ENCODE assay signal across 21 mouse cellular contexts in the genomic region with DNA sequence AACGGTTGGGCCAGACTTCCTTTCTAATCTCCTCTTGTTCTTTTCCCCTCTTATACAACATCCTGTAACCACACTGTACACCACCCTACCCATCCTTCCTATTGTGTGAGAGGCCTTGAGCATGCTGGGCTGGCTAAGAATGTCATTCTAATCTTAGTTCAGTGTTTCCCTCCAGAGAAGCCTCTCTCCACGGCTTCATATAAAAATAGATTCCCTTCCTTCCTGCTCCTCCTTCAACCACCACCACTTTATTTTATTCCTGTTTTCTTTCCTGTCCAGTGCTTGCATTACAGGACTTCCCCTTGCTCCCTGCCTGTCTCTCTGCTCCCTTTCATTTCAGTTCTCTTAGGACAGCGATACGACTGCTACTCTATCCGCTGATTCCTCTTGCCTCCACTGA.
A peak's percentile ranks its signal among the peaks of the same experiment; 100 is the strongest.
DNase-seq lines count a peak whose midpoint lies in the region; ATAC-seq and TF ChIP-seq lines count a peak whose summit lies in the region.
"Had no signal": no experiment of that assay in that cellular context is flagged by ENCODE, and none has a peak within 500 bp of the region (broad histone marks: within the 10 kb centered on the region; RNA-seq: fewer than 3 reads in every experiment).

No protein-coding gene starts in this region.

- no peak overlapping the region for H3K4me2 ChIP-seq in heart, embryonic 12.5 days
- no peak overlapping the region for H3K4me2 ChIP-seq in lung, embryonic 14.5 days
- H3K4me2 ChIP-seq in heart, embryonic 16.5 days (ENCODE audit: low read depth, low read length) = no peak overlapping the region
- no peak overlapping the region for H3K4me2 ChIP-seq in hindbrain, embryonic 11.5 days (replicated peaks; ENCODE audit: low read depth, low read length)
- H3K4me2 ChIP-seq: embryonic facial prominence, embryonic 15.5 days; hindbrain, embryonic 15.5 days; limb, embryonic 15.5 days; midbrain, embryonic 13.5 days; neural tube, embryonic 12.5 days had no signal

- peak; percentile 51; the same call in 1 of the 2 replicates for ATAC-seq in heart, embryonic 12.5 days (ENCODE audit: insufficient number of reproducible peaks, low FRiP score)
- peak; percentile 41; the same call in 1 of the 2 replicates for ATAC-seq in lung, embryonic 14.5 days (ENCODE audit: insufficient read depth)
- ATAC-seq in heart, embryonic 16.5 days (replicated peaks; ENCODE audit: extremely low read depth, insufficient read depth, low FRiP score) = 0 out of 2 replicates have a peak, but pooled peaks have one; percentile 41
- ATAC-seq in hindbrain, embryonic 11.5 days (ENCODE audit: low FRiP score) = no peak
- ATAC-seq: forebrain, embryonic 16.5 days; intestine, embryonic 16.5 days; liver, postnatal 0 days; midbrain, embryonic 13.5 days had no signal

- DNase-seq in heart, postnatal 10 days = no peak
- peak; percentile 9 for DNase-seq in lung, embryonic 14.5 days
- no peak for DNase-seq in lung, adult 18-20 months
- no peak for DNase-seq in hindbrain, embryonic 11.5 days (ENCODE audit: low spot score)
- no peak for DNase-seq in T-cell, adult 2 months (ENCODE audit: low spot score)
- DNase-seq: adrenal gland, postnatal 10 days; cerebellum, postnatal 14 days; kidney, postnatal 10 days; liver, postnatal 0 days; lung, postnatal 4 days; right cerebral cortex, adult 18-20 months; thymus, postnatal 14 days had no signal

- peak overlapping the region; percentile 56; the same call in 1 of the 2 replicates for H3K27ac ChIP-seq in heart, embryonic 12.5 days (ENCODE audit: poor library complexity, severe bottlenecking)
- no peak overlapping the region for H3K27ac ChIP-seq in lung, embryonic 14.5 days (ENCODE audit: low read depth)
- H3K27ac ChIP-seq in heart, embryonic 16.5 days (ENCODE audit: low read length) = peak overlapping the region; percentile 37; the same call in 1 of the 2 replicates
- H3K27ac ChIP-seq in hindbrain, embryonic 11.5 days (ENCODE audit: low read depth, low read length) = no peak overlapping the region
- H3K27ac ChIP-seq: embryonic facial prominence, embryonic 15.5 days; hindbrain, embryonic 15.5 days; limb, embryonic 15.5 days; midbrain, embryonic 13.5 days; neural tube, embryonic 12.5 days had no signal

- H3K36me3 ChIP-seq in heart, embryonic 12.5 days = no peaks in the 10 kb centered on the region
- no peaks in the 10 kb centered on the region for H3K36me3 ChIP-seq in lung, embryonic 14.5 days (ENCODE audit: insufficient read depth)
- no peaks in the 10 kb centered on the region for H3K36me3 ChIP-seq in heart, embryonic 16.5 days (ENCODE audit: control insufficient read depth, insufficient read depth)
- H3K36me3 ChIP-seq in hindbrain, embryonic 11.5 days (ENCODE audit: control insufficient read depth, insufficient read depth, low read length) = no peaks in the 10 kb centered on the region
- H3K36me3 ChIP-seq: embryonic facial prominence, embryonic 15.5 days; hindbrain, embryonic 15.5 days; limb, embryonic 15.5 days; midbrain, embryonic 13.5 days; neural tube, embryonic 12.5 days had no signal

- H3K9me3 ChIP-seq in heart, embryonic 12.5 days (replicated peaks) = no peaks in the 10 kb centered on the region
- no peaks in the 10 kb centered on the region for H3K9me3 ChIP-seq in lung, embryonic 14.5 days (ENCODE audit: low read depth, low read length)
- H3K9me3 ChIP-seq in heart, embryonic 16.5 days (replicated peaks; ENCODE audit: control insufficient read depth, low read length) = no peaks in the 10 kb centered on the region
- no peaks in the 10 kb centered on the region for H3K9me3 ChIP-seq in hindbrain, embryonic 11.5 days (ENCODE audit: control insufficient read depth, low read length)
- H3K9me3 ChIP-seq: embryonic facial prominence, embryonic 15.5 days; hindbrain, embryonic 15.5 days; limb, embryonic 15.5 days; midbrain, embryonic 13.5 days; neural tube, embryonic 12.5 days had no signal

- H3K27me3 ChIP-seq in heart, embryonic 12.5 days (replicated peaks) = no peaks in the 10 kb centered on the region
- H3K27me3 ChIP-seq in lung, embryonic 14.5 days (ENCODE audit: insufficient read depth, low read length) = no peaks in the 10 kb centered on the region
- no peaks in the 10 kb centered on the region for H3K27me3 ChIP-seq in heart, embryonic 16.5 days (ENCODE audit: control insufficient read depth, insufficient read depth, low read length)
- H3K27me3 ChIP-seq in hindbrain, embryonic 11.5 days (ENCODE audit: control insufficient read depth, insufficient read depth, low read length) = no peaks in the 10 kb centered on the region
- H3K27me3 ChIP-seq: embryonic facial prominence, embryonic 15.5 days; hindbrain, embryonic 15.5 days; limb, embryonic 15.5 days; midbrain, embryonic 13.5 days; neural tube, embryonic 12.5 days had no signal

- H3K4me1 ChIP-seq in heart, embryonic 12.5 days (replicated peaks) = peaks cover 12% of the 10 kb centered on the region
- H3K4me1 ChIP-seq in lung, embryonic 14.5 days (ENCODE audit: insufficient read depth) = no peaks in the 10 kb centered on the region
- peaks cover 8% of the 10 kb centered on the region for H3K4me1 ChIP-seq in heart, embryonic 16.5 days (ENCODE audit: control insufficient read depth, insufficient read depth, low read length)
- H3K4me1 ChIP-seq in hindbrain, embryonic 11.5 days (replicated peaks; ENCODE audit: control insufficient read depth, insufficient read depth, low read length) = no peaks in the 10 kb centered on the region

- no peak for TF ChIP-seq CTCF in lung, embryonic 14.5 days (IDR thresholded peaks at IDR 0.05; ENCODE audit: low read depth)

- WGBS in heart, embryonic 12.5 days = 27% methylated on average over 5 of the region's 5 CpGs
- WGBS in lung, embryonic 14.5 days = 48% methylated on average over 5 of the region's 5 CpGs
- WGBS in heart, embryonic 16.5 days = 26% methylated on average over 5 of the region's 5 CpGs
- WGBS in hindbrain, embryonic 11.5 days = 76% methylated on average over 5 of the region's 5 CpGs

- intact Hi-C loops in heart, postnatal 10 days (cut with DNase I) = loop anchor here (10.0 kb wide), 1 partner anchor 1189 kb away; no protein-coding TSS in a partner anchor

- H3K9ac ChIP-seq in heart, embryonic 12.5 days = no peak overlapping the region
- no peak overlapping the region for H3K9ac ChIP-seq in lung, embryonic 14.5 days
- H3K9ac ChIP-seq in heart, embryonic 16.5 days (ENCODE audit: low read length) = no peak overlapping the region
- no peak overlapping the region for H3K9ac ChIP-seq in hindbrain, embryonic 11.5 days (ENCODE audit: low read depth, low read length)
- H3K9ac ChIP-seq: embryonic facial prominence, embryonic 15.5 days; hindbrain, embryonic 15.5 days; limb, embryonic 15.5 days; liver, postnatal 0 days; midbrain, embryonic 13.5 days; neural tube, embryonic 12.5 days had no signal

- H3K4me3 ChIP-seq in heart, embryonic 12.5 days = no peak overlapping the region
- H3K4me3 ChIP-seq in lung, embryonic 14.5 days (ENCODE audit: low read depth, low read length) = no peak overlapping the region
- H3K4me3 ChIP-seq in heart, embryonic 16.5 days (ENCODE audit: low read length) = no peak overlapping the region
- H3K4me3 ChIP-seq in hindbrain, embryonic 11.5 days (ENCODE audit: low read depth, low read length) = no peak overlapping the region
- H3K4me3 ChIP-seq: embryonic facial prominence, embryonic 15.5 days; hindbrain, embryonic 15.5 days; limb, embryonic 15.5 days; midbrain, embryonic 13.5 days; neural tube, embryonic 12.5 days had no signal

Comparison
In these comparisons a context has a peak if more than half of its experiments do, and no peak if none do; other contexts are left out.
1. H3K27ac ChIP-seq: peak in heart, embryonic 12.5 days (single experiment) and heart, embryonic 16.5 days (single experiment); none in lung, embryonic 14.5 days (single experiment) and hindbrain, embryonic 11.5 days (single experiment).